Mouse (Mus musculus): ENCODE measurements at regions not wholly inside any gene's neighbourhood (a gene's known extent, or its start where the extent isn't known, plus 50 kb on each side); places are given as distances from the start of the nearest gene placed in this dataset.

DNA sequence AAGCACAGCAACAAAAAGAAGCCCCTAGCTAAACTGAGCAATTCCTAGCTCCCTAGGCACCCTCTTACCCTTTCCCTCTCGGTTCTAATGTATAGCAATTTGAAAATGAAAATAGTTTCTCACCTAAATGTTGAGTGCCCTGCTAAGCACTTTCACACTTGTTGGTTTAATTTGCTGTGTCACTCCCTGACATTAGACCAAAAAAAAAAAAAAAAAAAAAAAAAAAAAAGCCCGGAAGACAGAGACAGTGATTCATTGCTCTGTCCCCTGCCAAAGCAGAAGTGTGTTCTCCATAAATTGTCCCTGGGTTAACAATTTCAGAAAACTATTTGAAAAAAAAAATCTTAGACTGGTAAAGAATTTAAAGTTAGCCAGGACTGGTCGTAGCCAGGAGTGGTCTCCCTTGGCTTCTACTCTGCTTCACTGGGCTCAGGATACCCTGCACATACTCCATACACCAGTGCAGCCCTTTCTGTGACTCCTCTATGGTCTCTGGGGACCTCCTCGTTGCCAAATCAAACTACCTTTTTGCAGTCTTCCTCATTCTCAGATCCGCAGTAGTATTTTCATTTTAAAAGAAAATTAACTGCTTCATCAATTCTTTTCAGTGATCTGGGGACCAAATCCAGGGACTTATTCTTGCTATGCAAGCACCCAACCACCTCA, 148.0 kb upstream of the Bcl6 start:
- H3K9ac ChIP-seq (replicated peaks) = no peak overlapping the region
- H3K27me3 ChIP-seq (replicated peaks) = no peaks in the 10 kb centered on the region
- H3K4me3 ChIP-seq (replicated peaks) = no peak overlapping the region
- H3K4me1 ChIP-seq = no peaks in the 10 kb centered on the region
- WGBS = 62% methylated on average over 5 of the region's 5 CpGs
- no peak overlapping the region for H3K4me2 ChIP-seq
- H3K27ac ChIP-seq (replicated peaks) = no peak overlapping the region
- no peaks in the 10 kb centered on the region for H3K36me3 ChIP-seq
- no peak for ATAC-seq (ENCODE audit: low FRiP score)
- H3K9me3 ChIP-seq (replicated peaks) = no peaks in the 10 kb centered on the region

DNA sequence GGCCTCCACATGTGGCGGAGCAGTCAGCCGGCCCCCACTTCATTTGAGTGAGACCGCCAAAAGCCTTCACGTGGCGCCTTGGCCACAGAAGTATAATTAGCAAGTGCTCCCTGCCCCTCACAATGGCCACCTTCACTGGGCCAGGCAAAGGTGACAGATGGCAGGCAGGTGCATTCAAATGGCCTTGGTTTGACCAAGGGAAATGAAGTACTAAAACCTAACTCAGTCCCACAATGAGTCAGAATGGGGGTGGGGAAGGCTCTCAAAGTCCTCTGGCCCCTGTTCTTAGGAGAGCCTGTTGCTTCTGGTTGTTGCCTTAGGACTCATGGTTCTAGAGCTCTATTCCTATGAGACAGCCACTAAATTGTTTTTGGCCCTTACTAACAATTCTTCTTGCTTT, 147.2 kb upstream of the Bcl6 start:
- 95% methylated on average over 5 of the region's 5 CpGs for WGBS
- Histone ChIP-seq H3K9me3 (replicated peaks) (no peaks in the 10 kb centered on the region), H3K4me1 (no peaks in the 10 kb centered on the region), H3K4me2 (no peak overlapping the region), H3K4me3 (replicated peaks) (no peak overlapping the region), H3K27ac (replicated peaks) (no peak overlapping the region), H3K9ac (replicated peaks) (no peak overlapping the region), H3K36me3 (no peaks in the 10 kb centered on the region), H3K27me3 (replicated peaks) (no peaks in the 10 kb centered on the region)
- no peak for ATAC-seq (ENCODE audit: low FRiP score)

DNA sequence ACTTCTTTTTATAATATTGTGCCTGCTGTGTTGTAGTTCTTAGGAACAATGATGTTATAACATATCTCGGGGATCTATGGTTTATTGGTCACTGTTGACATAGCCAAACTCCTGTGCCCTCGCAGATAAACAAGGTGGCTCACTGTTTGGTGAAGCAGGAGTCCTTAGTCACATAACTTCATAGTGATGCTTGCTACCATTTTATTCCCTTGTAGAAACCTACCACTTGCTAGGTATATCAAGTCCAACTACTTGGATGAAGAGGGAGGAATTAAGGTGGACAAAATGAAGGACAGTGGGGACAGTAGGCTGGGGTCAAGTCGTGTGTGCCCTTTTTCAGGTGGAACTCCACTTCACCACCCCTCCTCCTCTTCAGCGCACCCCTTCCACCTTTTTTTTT, 146.7 kb upstream of the Bcl6 start:
- 92% methylated on average over 4 of the region's 4 CpGs for WGBS
- H3K27me3 ChIP-seq (replicated peaks) = no peaks in the 10 kb centered on the region
- no peak overlapping the region for H3K27ac ChIP-seq (replicated peaks)
- no peak for ATAC-seq (ENCODE audit: low FRiP score)
- H3K4me1 ChIP-seq = no peaks in the 10 kb centered on the region
- no peak overlapping the region for H3K4me2 ChIP-seq
- H3K36me3 ChIP-seq = no peaks in the 10 kb centered on the region
- no peaks in the 10 kb centered on the region for H3K9me3 ChIP-seq (replicated peaks)
- no peak overlapping the region for H3K9ac ChIP-seq (replicated peaks)
- no peak overlapping the region for H3K4me3 ChIP-seq (replicated peaks)

DNA sequence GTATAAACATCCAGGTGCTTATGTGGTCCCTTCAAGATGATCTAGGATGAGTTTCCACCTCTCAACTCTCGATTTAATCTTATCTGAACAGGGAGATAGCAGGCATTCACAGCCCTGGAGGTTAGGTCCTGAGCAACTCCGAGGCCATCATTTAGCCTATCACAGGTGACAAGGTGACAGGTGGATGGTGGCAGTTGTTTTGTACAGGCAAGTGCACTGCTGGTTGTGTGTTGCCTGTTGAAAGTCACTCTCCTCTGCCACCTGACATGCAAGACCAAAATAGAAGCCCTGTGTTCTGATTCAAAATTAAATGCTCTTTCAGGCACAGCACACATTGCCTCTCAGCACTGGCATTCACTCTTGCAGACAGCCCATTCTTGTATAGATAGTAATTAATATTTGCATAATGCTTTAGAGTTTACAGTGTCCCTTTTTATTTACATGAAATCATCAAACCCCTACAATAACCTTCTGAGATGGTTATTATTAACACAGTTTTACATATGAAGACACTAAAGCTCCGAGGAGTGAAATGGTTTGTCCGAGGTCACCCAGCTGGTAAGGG, 145.9 kb upstream of the Bcl6 start:
- H3K9me3 ChIP-seq (replicated peaks) = no peaks in the 10 kb centered on the region
- H3K27ac ChIP-seq (replicated peaks) = no peak overlapping the region
- H3K36me3 ChIP-seq = no peaks in the 10 kb centered on the region
- no peaks in the 10 kb centered on the region for H3K27me3 ChIP-seq (replicated peaks)
- no peak for ATAC-seq (ENCODE audit: low FRiP score)
- no peak overlapping the region for H3K4me2 ChIP-seq
- no peak overlapping the region for H3K9ac ChIP-seq (replicated peaks)
- no peak overlapping the region for H3K4me3 ChIP-seq (replicated peaks)
- no peaks in the 10 kb centered on the region for H3K4me1 ChIP-seq
- 86% methylated on average over 4 of the region's 4 CpGs for WGBS

DNA sequence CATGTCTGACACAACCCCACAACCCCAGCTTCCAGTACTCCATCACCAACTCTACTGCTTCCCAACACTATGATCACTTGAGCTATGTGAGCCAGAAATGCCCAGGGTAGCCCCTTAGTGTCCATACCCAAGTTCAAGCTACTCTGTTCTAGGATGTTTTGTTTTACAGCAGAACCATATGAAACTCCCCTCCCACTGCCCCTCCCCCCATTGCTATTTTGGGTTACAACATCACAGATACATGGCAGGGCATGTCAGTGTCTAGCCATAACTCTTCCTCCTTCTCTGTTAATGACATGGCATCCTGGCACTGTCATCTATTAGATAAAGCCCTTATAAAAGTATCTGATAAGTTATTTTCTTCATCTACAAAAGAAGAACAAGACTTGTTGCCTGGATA, 142.0 kb upstream of the Bcl6 start:
- no peak overlapping the region for H3K9ac ChIP-seq (replicated peaks)
- ATAC-seq (ENCODE audit: low FRiP score) = no peak
- no peak overlapping the region for H3K4me2 ChIP-seq
- no peak overlapping the region for H3K27ac ChIP-seq (replicated peaks)
- no peak overlapping the region for H3K4me3 ChIP-seq (replicated peaks)
- no peaks in the 10 kb centered on the region for H3K27me3 ChIP-seq (replicated peaks)
- H3K4me1 ChIP-seq = no peaks in the 10 kb centered on the region
- no peaks in the 10 kb centered on the region for H3K9me3 ChIP-seq (replicated peaks)
- H3K36me3 ChIP-seq = no peaks in the 10 kb centered on the region

DNA sequence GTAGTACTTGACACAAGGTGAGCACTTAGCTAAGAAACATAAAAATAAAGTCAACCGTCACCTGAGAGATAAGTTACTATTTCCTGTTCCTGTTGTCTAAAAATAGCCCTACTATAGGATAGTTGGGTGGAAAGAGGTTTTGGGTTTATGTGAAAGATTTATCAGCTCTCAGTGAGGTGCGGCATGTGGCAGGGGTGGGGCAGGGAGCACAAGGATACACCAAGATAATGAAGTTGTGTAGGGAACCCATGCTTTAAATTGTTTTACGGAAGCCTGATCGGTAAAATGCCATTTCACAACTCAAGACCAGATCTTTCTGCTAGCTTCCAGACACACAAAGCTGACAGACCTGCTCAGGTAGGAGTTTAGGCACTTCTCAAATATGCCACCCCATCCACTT, 141.0 kb upstream of the Bcl6 start:
- no peak overlapping the region for H3K4me3 ChIP-seq (replicated peaks)
- 91% methylated on average over 4 of the region's 4 CpGs for WGBS
- H3K27ac ChIP-seq (replicated peaks) = no peak overlapping the region
- H3K36me3 ChIP-seq = no peaks in the 10 kb centered on the region
- no peak overlapping the region for H3K4me2 ChIP-seq
- no peak for ATAC-seq (ENCODE audit: low FRiP score)
- H3K9ac ChIP-seq (replicated peaks) = no peak overlapping the region
- H3K4me1 ChIP-seq = no peaks in the 10 kb centered on the region
- no peaks in the 10 kb centered on the region for H3K27me3 ChIP-seq (replicated peaks)
- H3K9me3 ChIP-seq (replicated peaks) = no peaks in the 10 kb centered on the region

DNA sequence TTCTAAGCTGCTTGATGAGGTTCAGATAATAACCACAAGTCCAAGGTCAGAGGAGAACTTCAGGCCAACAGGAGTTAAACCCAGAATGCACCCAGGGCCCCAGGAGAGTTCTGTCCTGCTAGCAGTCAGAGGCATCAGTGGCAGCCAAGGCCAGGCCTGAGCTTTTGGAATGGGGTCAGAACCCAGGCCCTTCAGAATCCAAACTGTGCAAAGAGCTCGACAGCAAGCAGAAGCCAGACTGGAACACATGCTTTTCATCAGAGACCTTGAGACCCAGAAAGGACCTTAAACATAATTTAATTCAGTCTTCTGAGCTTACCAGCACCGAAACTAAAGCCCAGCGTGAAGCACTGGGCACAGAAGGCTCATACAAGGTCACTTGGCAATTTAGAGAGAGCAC, 139.9 kb upstream of the Bcl6 start:
- 33% methylated on average over 3 of the region's 3 CpGs for WGBS
- H3K9ac ChIP-seq (replicated peaks) = no peak overlapping the region
- H3K27me3 ChIP-seq (replicated peaks) = no peaks in the 10 kb centered on the region
- H3K4me2 ChIP-seq = no peak overlapping the region
- no peaks in the 10 kb centered on the region for H3K4me1 ChIP-seq
- H3K36me3 ChIP-seq = no peaks in the 10 kb centered on the region
- H3K27ac ChIP-seq (replicated peaks) = no peak overlapping the region
- H3K4me3 ChIP-seq (replicated peaks) = no peak overlapping the region
- no peaks in the 10 kb centered on the region for H3K9me3 ChIP-seq (replicated peaks)
- ATAC-seq (ENCODE audit: low FRiP score) = no peak

DNA sequence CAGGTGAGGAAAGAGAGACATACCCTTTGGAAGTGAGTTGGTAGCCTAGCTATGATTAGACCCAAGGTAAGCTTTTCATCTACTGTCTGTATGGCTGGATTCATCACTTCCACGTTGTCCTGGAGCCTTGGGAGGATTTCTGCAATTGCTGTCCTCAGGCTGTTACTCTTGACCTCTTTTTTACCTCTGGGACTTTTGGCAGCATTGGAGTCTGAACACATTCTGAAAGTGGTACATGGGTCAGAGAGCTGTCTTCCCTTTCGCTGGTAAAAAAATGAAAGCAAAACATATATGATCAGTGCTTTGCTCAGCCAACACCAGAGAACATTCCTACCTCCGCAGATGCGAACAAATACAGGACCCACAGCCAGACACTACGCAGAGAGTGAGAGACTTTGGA, 136.1 kb upstream of the Bcl6 start:
- Histone ChIP-seq H3K27ac (replicated peaks) (no peak overlapping the region), H3K4me1 (no peaks in the 10 kb centered on the region), H3K36me3 (no peaks in the 10 kb centered on the region), H3K27me3 (replicated peaks) (no peaks in the 10 kb centered on the region), H3K4me3 (replicated peaks) (no peak overlapping the region), H3K9me3 (replicated peaks) (no peaks in the 10 kb centered on the region), H3K4me2 (no peak overlapping the region), H3K9ac (replicated peaks) (no peak overlapping the region)
- 88% methylated on average over 5 of the region's 5 CpGs for WGBS
- ATAC-seq (ENCODE audit: low FRiP score) = no peak

DNA sequence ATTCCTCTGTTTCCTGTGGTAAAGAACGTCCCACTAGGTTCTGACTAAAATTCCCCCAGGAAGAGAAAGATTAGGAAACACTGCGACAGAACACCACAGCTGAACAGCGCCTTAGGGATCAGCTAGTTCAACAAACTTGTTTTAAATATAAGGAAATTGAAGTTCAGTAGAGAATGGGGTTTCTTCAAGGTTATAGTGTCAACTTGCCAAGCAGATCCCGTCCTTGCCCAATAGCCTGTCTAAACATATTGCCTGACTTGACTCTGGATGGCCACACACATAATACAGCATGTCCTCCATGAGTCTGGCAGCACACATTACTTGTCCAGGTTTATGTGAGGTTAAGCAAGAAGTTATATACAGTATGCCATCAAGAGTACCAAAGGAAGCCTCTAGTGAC, 135.4 kb upstream of the Bcl6 start:
- no peak overlapping the region for H3K9ac ChIP-seq (replicated peaks)
- H3K9me3 ChIP-seq (replicated peaks) = no peaks in the 10 kb centered on the region
- no peak for ATAC-seq (ENCODE audit: low FRiP score)
- H3K27me3 ChIP-seq (replicated peaks) = no peaks in the 10 kb centered on the region
- no peaks in the 10 kb centered on the region for H3K4me1 ChIP-seq
- H3K36me3 ChIP-seq = no peaks in the 10 kb centered on the region
- H3K4me2 ChIP-seq = no peak overlapping the region
- H3K4me3 ChIP-seq (replicated peaks) = no peak overlapping the region
- 89% methylated on average over 4 of the region's 4 CpGs for WGBS
- H3K27ac ChIP-seq (replicated peaks) = no peak overlapping the region

DNA sequence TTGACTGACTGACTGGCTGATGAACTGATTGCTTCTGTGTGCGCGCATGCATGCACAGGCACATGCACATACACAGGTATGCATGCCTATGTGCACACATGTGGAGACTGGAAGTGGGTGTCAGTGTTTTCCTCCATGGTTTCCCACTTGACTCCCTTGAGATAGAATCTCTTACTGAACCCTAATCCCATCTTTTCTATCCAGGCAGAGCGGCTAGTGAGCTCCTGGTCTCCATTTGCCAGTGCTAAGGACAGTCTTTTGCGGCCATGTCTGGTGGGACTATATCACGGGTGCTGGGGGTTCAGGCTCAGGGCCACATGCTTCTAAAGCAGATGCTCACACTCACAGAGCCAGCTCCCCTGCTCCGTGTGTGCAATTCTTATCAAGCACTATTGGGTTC, 133.0 kb upstream of the Bcl6 start:
- ATAC-seq (ENCODE audit: low FRiP score) = no peak
- no peaks in the 10 kb centered on the region for H3K9me3 ChIP-seq (replicated peaks)
- H3K36me3 ChIP-seq = no peaks in the 10 kb centered on the region
- no peaks in the 10 kb centered on the region for H3K4me1 ChIP-seq
- no peak overlapping the region for H3K9ac ChIP-seq (replicated peaks)
- H3K27ac ChIP-seq (replicated peaks) = no peak overlapping the region
- H3K4me3 ChIP-seq (replicated peaks) = no peak overlapping the region
- H3K27me3 ChIP-seq (replicated peaks) = no peaks in the 10 kb centered on the region
- 96% methylated on average over 6 of the region's 6 CpGs for WGBS
- no peak overlapping the region for H3K4me2 ChIP-seq

DNA sequence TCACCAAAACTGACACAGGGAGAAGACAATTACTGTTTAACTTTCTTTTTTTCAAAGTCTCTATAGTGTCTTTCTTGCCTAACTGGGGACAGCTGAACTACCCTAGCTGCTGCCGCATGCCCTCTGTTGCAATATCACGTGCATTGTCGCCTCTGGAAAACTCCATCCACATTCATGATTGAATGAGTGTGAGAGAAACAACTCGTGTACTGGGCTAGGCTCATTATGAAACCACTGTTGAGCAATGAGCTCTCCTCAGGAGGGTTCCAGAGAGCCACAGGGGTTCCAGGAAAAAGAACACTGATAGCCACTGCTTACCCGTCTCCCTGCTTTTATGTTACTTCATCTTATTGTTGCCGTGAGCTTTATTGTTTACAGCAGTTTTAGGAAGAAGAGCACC, 132.2 kb upstream of the Bcl6 start:
- Histone ChIP-seq H3K9me3 (replicated peaks) (no peaks in the 10 kb centered on the region), H3K4me1 (no peaks in the 10 kb centered on the region), H3K36me3 (no peaks in the 10 kb centered on the region), H3K27ac (replicated peaks) (no peak overlapping the region), H3K4me2 (no peak overlapping the region), H3K27me3 (replicated peaks) (no peaks in the 10 kb centered on the region), H3K9ac (replicated peaks) (no peak overlapping the region), H3K4me3 (replicated peaks) (no peak overlapping the region)
- no peak for ATAC-seq (ENCODE audit: low FRiP score)
- WGBS = 36% methylated on average over 6 of the region's 6 CpGs

DNA sequence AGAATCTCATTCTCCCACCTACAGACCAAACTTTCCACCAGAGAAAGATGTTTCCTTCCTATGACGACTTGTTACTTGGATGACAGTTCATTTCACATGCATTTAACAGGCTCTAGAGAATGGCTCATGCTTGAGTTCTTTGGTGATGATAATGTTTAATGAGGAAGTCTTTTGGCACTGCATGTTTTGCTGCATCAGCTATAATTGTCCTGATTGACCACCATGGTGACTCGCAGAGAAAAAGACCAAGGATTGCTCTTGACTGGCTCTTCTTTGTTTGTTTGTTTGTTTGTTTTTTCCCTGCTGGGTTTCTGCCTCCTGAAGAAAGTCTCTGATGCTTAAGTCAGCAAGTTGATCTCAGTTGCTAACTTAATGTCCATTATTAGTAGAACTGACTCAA, 129.8 kb upstream of the Bcl6 start:
- no peaks in the 10 kb centered on the region for H3K27me3 ChIP-seq (replicated peaks)
- H3K9me3 ChIP-seq (replicated peaks) = no peaks in the 10 kb centered on the region
- no peak overlapping the region for H3K9ac ChIP-seq (replicated peaks)
- H3K4me1 ChIP-seq = no peaks in the 10 kb centered on the region
- no peak overlapping the region for H3K4me3 ChIP-seq (replicated peaks)
- 81% methylated on average over 2 of the region's 2 CpGs for WGBS
- H3K27ac ChIP-seq (replicated peaks) = no peak overlapping the region
- ATAC-seq (ENCODE audit: low FRiP score) = no peak
- no peaks in the 10 kb centered on the region for H3K36me3 ChIP-seq
- no peak overlapping the region for H3K4me2 ChIP-seq
